Mouse (Mus musculus) E14TG2a.4 (cell line): ENCODE measurements at regions not wholly inside any gene's neighbourhood (a gene's known extent, or its start where the extent isn't known, plus 50 kb on each side); places are given as distances from the start of the nearest gene placed in this dataset.

Experiments
- CTCF ChIP-seq: conservative IDR thresholded peaks from 2 replicates; pipeline ENCODE4 v1.5.1; 2014; ENCODE audit warnings: low read length
- NANOG ChIP-seq: IDR thresholded peaks from 2 replicates; pipeline ENCODE4 v1.6.1; 2014; ENCODE audit warnings: borderline replicate concordance, low read length, mixed read lengths

DNA sequence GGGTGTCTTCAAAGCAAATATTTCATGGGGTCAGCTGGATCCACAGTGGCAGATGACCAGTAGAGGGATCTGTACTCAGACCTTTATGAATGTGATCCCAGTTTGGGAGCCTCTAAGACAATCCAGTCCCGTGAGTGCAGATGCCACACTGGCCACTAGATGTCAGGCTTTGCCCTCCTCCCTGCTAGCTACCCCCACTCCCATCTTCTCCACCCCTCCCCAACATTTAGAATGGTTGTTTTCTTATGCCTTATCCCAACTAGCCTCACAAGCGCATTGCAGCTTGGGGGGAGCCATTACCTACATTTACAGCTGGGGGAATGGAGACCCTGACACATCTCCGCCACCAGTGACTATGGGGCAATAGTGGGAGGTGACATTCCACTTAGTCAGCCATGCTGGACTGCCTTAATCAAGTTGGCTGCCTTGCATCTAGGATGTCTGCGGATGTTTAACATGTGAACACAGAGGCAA is 156.9 kb upstream of the Rxfp2 start:
- TF ChIP-seq CTCF (peak; percentile 84), NANOG (no peak)
